Mouse (Mus musculus): ENCODE measurements around the gene 9630041A04Rik. TPM values are rescaled to one million over a fixed set of nuclear protein-coding genes. Genes with fewer than 3 reads are reported as not detected.

The 9630041A04Rik gene
- polyA plus RNA-seq, 1 experiment from 2014 or later = 0.26 TPM

GRCm38 (mm10) chr9:101971806-101972205 is 110.2 kb downstream of the 9630041A04Rik start:
- no peak overlapping the region for H3K9ac ChIP-seq
- H3K36me3 ChIP-seq (ENCODE audit: poor library complexity, severe bottlenecking) = peaks cover 15% of the 10 kb centered on the region
- H3K4me2 ChIP-seq = no peak overlapping the region
- no peak overlapping the region for H3K4me3 ChIP-seq
- no peaks in the 10 kb centered on the region for H3K27me3 ChIP-seq
- no peak for ATAC-seq
- no peaks in the 10 kb centered on the region for H3K9me3 ChIP-seq (replicated peaks)
- H3K4me1 ChIP-seq = no peaks in the 10 kb centered on the region
- 30% methylated on average over 6 of the region's 6 CpGs for WGBS
- no peak overlapping the region for H3K27ac ChIP-seq

GRCm38 (mm10) chr9:101972314-101972713 is 110.7 kb downstream of the 9630041A04Rik start:
- ATAC-seq = no peak
- Histone ChIP-seq H3K36me3 (ENCODE audit: poor library complexity, severe bottlenecking) (peaks cover 15% of the 10 kb centered on the region), H3K27me3 (no peaks in the 10 kb centered on the region), H3K4me1 (no peaks in the 10 kb centered on the region), H3K4me3 (no peak overlapping the region), H3K4me2 (no peak overlapping the region), H3K9me3 (replicated peaks) (no peaks in the 10 kb centered on the region), H3K9ac (no peak overlapping the region), H3K27ac (no peak overlapping the region)
- WGBS = 79% methylated on average over 8 of the region's 8 CpGs

- H3K9me3 ChIP-seq (replicated peaks) = no peaks in the 10 kb centered on the region
- ATAC-seq = no peak
- no peaks in the 10 kb centered on the region; the same call in 1 of the 2 replicates for H3K36me3 ChIP-seq (ENCODE audit: poor library complexity, severe bottlenecking)
- no peak overlapping the region for H3K27ac ChIP-seq
- H3K4me2 ChIP-seq = no peak overlapping the region
- H3K9ac ChIP-seq = no peak overlapping the region
- 93% methylated on average over 4 of the region's 4 CpGs for WGBS
- 0 out of 2 replicates have a peak, but pooled peaks cover 3% of the 10 kb centered on the region for H3K4me1 ChIP-seq
- H3K4me3 ChIP-seq = no peak overlapping the region
- no peaks in the 10 kb centered on the region for H3K27me3 ChIP-seq
Observed at GRCm38 (mm10) chr9:101976884-101977465, 115.3 kb downstream of the 9630041A04Rik start.

GRCm38 (mm10) chr9:101981161-101981560 is 119.5 kb downstream of the 9630041A04Rik start:
- H3K9ac ChIP-seq = no peak overlapping the region
- H3K9me3 ChIP-seq (replicated peaks) = no peaks in the 10 kb centered on the region
- no peaks in the 10 kb centered on the region for H3K27me3 ChIP-seq
- 0 out of 2 replicates have a peak, but pooled peaks cover 3% of the 10 kb centered on the region for H3K4me1 ChIP-seq
- no peak overlapping the region for H3K4me3 ChIP-seq
- H3K27ac ChIP-seq = no peak overlapping the region
- 82% methylated on average over 2 of the region's 2 CpGs for WGBS
- no peak overlapping the region for H3K4me2 ChIP-seq
- 0 out of 2 replicates have a peak, but pooled peaks have one; percentile 21 for ATAC-seq
- H3K36me3 ChIP-seq (ENCODE audit: poor library complexity, severe bottlenecking) = no peaks in the 10 kb centered on the region; the same call in 1 of the 2 replicates

GRCm38 (mm10) chr9:101982378-101982777 is 120.7 kb downstream of the 9630041A04Rik start:
- Histone ChIP-seq H3K9ac (no peak overlapping the region), H3K27me3 (no peaks in the 10 kb centered on the region), H3K4me3 (no peak overlapping the region), H3K9me3 (replicated peaks) (no peaks in the 10 kb centered on the region), H3K4me1 (0 out of 2 replicates have a peak, but pooled peaks cover 3% of the 10 kb centered on the region), H3K27ac (no peak overlapping the region), H3K36me3 (ENCODE audit: poor library complexity, severe bottlenecking) (no peaks in the 10 kb centered on the region; the same call in 1 of the 2 replicates), H3K4me2 (no peak overlapping the region)
- WGBS = 83% methylated on average over 7 of the region's 7 CpGs
- no peak for ATAC-seq

GRCm38 (mm10) chr9:101986910-101987309 is 125.3 kb downstream of the 9630041A04Rik start:
- Histone ChIP-seq H3K9ac (no peak overlapping the region), H3K27ac (no peak overlapping the region), H3K4me1 (0 out of 2 replicates have a peak, but pooled peaks cover 4% of the 10 kb centered on the region), H3K36me3 (ENCODE audit: poor library complexity, severe bottlenecking) (peaks cover 5% of the 10 kb centered on the region), H3K4me2 (no peak overlapping the region), H3K9me3 (replicated peaks) (no peaks in the 10 kb centered on the region), H3K4me3 (no peak overlapping the region), H3K27me3 (no peaks in the 10 kb centered on the region)
- ATAC-seq = no peak
- 68% methylated on average over 2 of the region's 2 CpGs for WGBS

GRCm38 (mm10) chr9:101990032-101990431 is 128.4 kb downstream of the 9630041A04Rik start:
- 83% methylated on average over 6 of the region's 6 CpGs for WGBS
- ATAC-seq = no peak
- Histone ChIP-seq H3K9ac (no peak overlapping the region), H3K27ac (no peak overlapping the region), H3K9me3 (replicated peaks) (no peaks in the 10 kb centered on the region), H3K4me1 (0 out of 2 replicates have a peak, but pooled peaks cover 4% of the 10 kb centered on the region), H3K36me3 (ENCODE audit: poor library complexity, severe bottlenecking) (peaks cover 15% of the 10 kb centered on the region), H3K4me2 (no peak overlapping the region), H3K4me3 (no peak overlapping the region), H3K27me3 (no peaks in the 10 kb centered on the region)

- no peak overlapping the region for H3K4me2 ChIP-seq
- no peaks in the 10 kb centered on the region for H3K27me3 ChIP-seq
- WGBS = 78% methylated on average over 12 of the region's 12 CpGs
- H3K9ac ChIP-seq = no peak overlapping the region
- peaks cover 20% of the 10 kb centered on the region for H3K36me3 ChIP-seq (ENCODE audit: poor library complexity, severe bottlenecking)
- H3K4me3 ChIP-seq = no peak overlapping the region
- 0 out of 2 replicates have a peak, but pooled peaks cover 4% of the 10 kb centered on the region for H3K4me1 ChIP-seq
- no peak for ATAC-seq
- no peaks in the 10 kb centered on the region for H3K9me3 ChIP-seq (replicated peaks)
- no peak overlapping the region for H3K27ac ChIP-seq
Observed at GRCm38 (mm10) chr9:101990836-101991235, 129.2 kb downstream of the 9630041A04Rik start.

Data from forebrain, embryonic 13.5 days (tissue).